Mouse (Mus musculus) heart, adult 2 months (tissue): ENCODE results near the gene Sult5a1. TPM values are rescaled to one million over a fixed set of nuclear protein-coding genes. Genes with fewer than 3 reads are reported as not detected.

Source experiments
- DNase-seq, 2 experiments: peaks; one replicate each; pipeline ENCODE4 v3.0.0; 2021
- H3K27ac ChIP-seq: fragments of 200-600 bp; 2 replicates; pipeline ENCODE4 v1.8.1; 2022
- H3K27me3 ChIP-seq: fragments of 200-500 bp; 2 replicates; pipeline ENCODE4 v1.6.1; 2012; ENCODE audit warnings: mild to moderate bottlenecking, low read length, inconsistent platforms, mixed read lengths; ENCODE audit not compliant: control insufficient read depth, insufficient read depth
- H3K36me3 ChIP-seq: fragments of 200-500 bp; 2 replicates; pipeline ENCODE4 v1.6.1; 2012; ENCODE audit warnings: low read length, inconsistent platforms; ENCODE audit not compliant: control insufficient read depth, insufficient read depth
- H3K4me1 ChIP-seq: fragments of 200-500 bp; 2 replicates; pipeline ENCODE4 v1.6.1; 2011; ENCODE audit warnings: low read length; ENCODE audit not compliant: control insufficient read depth, insufficient read depth
- H3K4me3 ChIP-seq: fragments of 200-600 bp; 2 replicates; pipeline ENCODE4 v1.8.1; 2022
- H3K79me2 ChIP-seq: fragments of 200-500 bp; replicated peaks from 2 replicates; pipeline ENCODE4 v1.6.1; 2012; ENCODE audit warnings: mild to moderate bottlenecking, inconsistent platforms, low read length, moderate library complexity, mixed read lengths; ENCODE audit not compliant: control insufficient read depth, insufficient read depth
- H3K9ac ChIP-seq: fragments of 200-500 bp; 2 replicates; pipeline ENCODE4 v1.6.1; 2012; ENCODE audit warnings: low read depth, mild to moderate bottlenecking, control low read depth, inconsistent platforms, low read length, mixed read lengths
- CTCF ChIP-seq: fragments of 200-600 bp; IDR thresholded peaks from 2 replicates; pipeline ENCODE4 v1.8.1; 2022; ENCODE audit warnings: antibody characterized with exemption, mild to moderate bottlenecking, moderate library complexity
- EP300 ChIP-seq: fragments of 200-500 bp; IDR thresholded peaks from 2 replicates; pipeline ENCODE4 v1.6.1; 2011; ENCODE audit warnings: low read depth, low read length, control low read depth; ENCODE audit not compliant: insufficient read depth
- POLR2A ChIP-seq: fragments of 200-500 bp; IDR thresholded peaks from 2 replicates; pipeline ENCODE4 v1.6.1; 2011; ENCODE audit warnings: mild to moderate bottlenecking, low read depth, low read length, control low read depth; ENCODE audit not compliant: insufficient read depth
- WGBS: fragments of 180-500 bp; shearing (Covaris S2); methylation state at CpG from one replicate; pipeline ENCODE4 v1.1.7; 2018; 5-methylcytosine and 5-hydroxymethylcytosine counted together
- intact Hi-C: fragments of 180-260 bp; cut with DNase I; formaldehyde crosslinking; loops from one replicate; pipeline ENCODE4 v1.15.1; 2025
- polyA plus RNA-seq: library from polyadenylated mRNA; depleted of rRNA; stranded (reverse); fragments of >200 nt; gene quantifications from 2 replicates; pipeline ENCODE4 v1.2.3, GENCODE M21; 2012
- total RNA-seq, 2 experiments: library from RNA; stranded (reverse); gene quantifications; 2 replicates each; pipeline ENCODE4 v1.2.3; 2021

Sult5a1 gene
- total and polyA plus RNA-seq, 3 experiments = 0.27 to 5.3 (median 0.91) TPM

DNA sequence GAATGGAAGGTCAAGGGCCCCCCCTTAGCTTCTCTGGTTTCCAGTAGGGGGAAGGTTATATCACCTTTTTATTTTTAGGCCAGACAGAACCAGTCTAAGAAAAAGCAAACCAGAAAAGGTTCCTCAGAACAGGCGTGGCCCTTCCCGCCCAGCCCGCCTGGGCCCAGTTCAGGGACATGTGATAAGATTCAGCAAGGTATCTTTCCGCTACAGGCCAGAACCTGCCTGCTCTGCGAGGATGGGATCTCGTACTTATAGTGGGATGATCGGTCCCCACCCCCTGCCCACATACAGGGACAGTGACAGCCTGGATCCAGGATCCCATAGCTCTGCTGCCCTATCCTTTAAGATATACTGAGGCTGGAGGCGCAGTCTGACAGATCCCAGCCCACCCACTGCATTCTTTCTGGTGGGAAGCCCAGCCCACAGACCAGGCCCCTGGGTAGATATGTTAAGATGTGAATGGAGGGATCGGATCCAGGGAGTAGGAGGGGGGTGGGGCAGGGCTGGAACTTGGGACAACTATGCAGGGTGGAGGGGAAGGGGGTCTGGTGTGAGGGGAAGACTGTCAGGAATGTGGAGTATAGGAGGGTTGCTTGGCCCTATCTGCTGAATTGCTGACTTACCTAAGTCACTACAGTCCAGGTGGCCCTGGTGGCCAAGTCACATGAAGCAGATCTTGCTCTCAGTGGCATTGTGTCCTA is 1.9 kb downstream of the Sult5a1 start:
- no peak for DNase-seq
- Histone ChIP-seq H3K79me2 (no peaks in the 10 kb centered on the region), H3K9ac (no peak overlapping the region), H3K4me3 (no peak overlapping the region), H3K4me1 (peaks cover 2% of the 10 kb centered on the region), H3K27me3 (no peaks in the 10 kb centered on the region), H3K36me3 (no peaks in the 10 kb centered on the region), H3K27ac (no peak overlapping the region)
- TF ChIP-seq CTCF (no peak), EP300 (no peak), POLR2A (no peak)
- WGBS = 79% methylated on average over 9 of the region's 9 CpGs
- intact Hi-C loops = no loop called here

DNA sequence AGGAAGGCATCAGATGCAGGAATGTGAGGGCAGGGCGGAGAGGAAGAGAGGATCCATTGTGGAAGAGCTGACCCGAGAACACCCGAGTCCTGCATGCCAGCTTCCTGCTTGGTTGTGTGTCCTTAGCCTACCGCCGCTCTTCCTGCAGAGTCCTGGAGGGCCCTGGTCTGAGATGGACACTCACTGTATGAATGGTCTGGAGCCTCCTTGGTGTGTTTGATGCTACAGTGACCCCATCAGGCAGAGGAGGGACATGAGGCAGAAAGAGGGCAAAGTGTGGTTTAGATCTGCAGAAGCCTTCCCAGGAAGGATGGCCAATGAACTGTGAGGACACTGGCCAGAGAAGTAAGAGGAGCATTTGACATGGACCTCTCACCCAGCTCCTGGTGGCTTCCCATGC is 2.9 kb downstream of the Sult5a1 start:
- no peak overlapping the region for H3K27ac ChIP-seq
- H3K36me3 ChIP-seq = no peaks in the 10 kb centered on the region
- H3K27me3 ChIP-seq = no peaks in the 10 kb centered on the region
- TF ChIP-seq EP300 (no peak), CTCF (peak; percentile 66)
- H3K4me1 ChIP-seq = peaks cover 3% of the 10 kb centered on the region
- no peak overlapping the region for H3K9ac ChIP-seq
- 44% methylated on average over 5 of the region's 5 CpGs for WGBS
- peak in 1 of 2 experiments; percentile 39 for DNase-seq
- intact Hi-C loops = loop anchor here (2.0 kb wide), 1 partner anchor 44 kb away; no protein-coding TSS in a partner anchor
- no peak overlapping the region for H3K4me3 ChIP-seq
- no peaks in the 10 kb centered on the region for H3K79me2 ChIP-seq

DNA sequence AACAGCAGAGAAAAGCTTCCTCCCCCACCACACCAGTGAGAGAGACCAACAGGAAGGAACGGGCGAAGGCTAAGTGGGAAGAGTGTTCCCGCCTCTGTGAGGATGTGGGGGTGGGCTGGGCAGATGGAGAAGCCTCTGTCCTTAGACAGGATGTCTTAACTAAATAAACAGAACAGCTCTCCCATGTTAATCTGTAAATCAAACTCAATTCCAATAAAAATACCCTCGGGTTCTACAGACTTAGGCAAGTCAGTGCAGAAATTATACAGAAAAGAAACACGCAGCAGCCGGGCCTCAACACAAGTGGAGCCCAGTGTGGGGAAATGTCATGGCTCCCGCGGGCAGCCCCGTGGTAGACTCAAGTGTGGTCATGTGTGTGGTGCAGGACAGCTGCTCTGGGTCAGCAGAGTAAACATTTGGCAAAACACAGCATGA is 7.4 kb downstream of the Sult5a1 start:
- Histone ChIP-seq H3K4me1 (peaks cover 2% of the 10 kb centered on the region), H3K9ac (no peak overlapping the region), H3K4me3 (no peak overlapping the region), H3K36me3 (no peaks in the 10 kb centered on the region), H3K27me3 (no peaks in the 10 kb centered on the region), H3K27ac (peak overlapping the region; percentile 17; the same call in 1 of the 2 replicates), H3K79me2 (no peaks in the 10 kb centered on the region)
- DNase-seq = no peak
- 31% methylated on average over 9 of the region's 9 CpGs for WGBS
- no peak for TF ChIP-seq CTCF
- TF ChIP-seq EP300 = no peak
- TF ChIP-seq POLR2A = no peak
- intact Hi-C loops = no loop called here

DNA sequence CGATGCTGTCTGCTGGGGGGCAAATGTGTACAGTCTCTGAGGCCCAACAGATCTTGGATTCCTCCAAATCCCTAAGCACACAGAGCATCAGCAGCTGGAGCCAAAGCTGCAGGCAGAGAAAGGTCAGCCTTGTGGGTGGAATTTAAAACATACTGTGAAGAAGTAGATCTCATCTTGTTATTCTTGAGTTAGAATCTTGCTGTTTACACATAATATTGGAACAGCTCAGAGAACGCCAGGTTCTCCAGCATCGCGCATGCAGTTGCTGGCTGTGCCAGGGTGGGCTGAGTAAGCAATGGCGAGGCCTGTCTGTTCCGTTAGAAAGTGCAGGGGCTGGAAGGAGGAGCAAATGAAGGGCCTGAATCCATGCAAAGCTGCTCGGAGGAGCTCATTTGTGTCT is 11.7 kb downstream of the Sult5a1 start:
- WGBS = 82% methylated on average over 7 of the region's 7 CpGs
- Histone ChIP-seq H3K27me3 (no peaks in the 10 kb centered on the region), H3K27ac (no peak overlapping the region; the same call in 1 of the 2 replicates), H3K9ac (no peak overlapping the region), H3K36me3 (no peaks in the 10 kb centered on the region), H3K79me2 (no peaks in the 10 kb centered on the region), H3K4me3 (no peak overlapping the region), H3K4me1 (peaks cover 8% of the 10 kb centered on the region)
- DNase-seq = peak in 1 of 2 experiments; percentile 44
- TF ChIP-seq CTCF (no peak), EP300 (no peak), POLR2A (peak; percentile 23; the same call in 1 of the 2 replicates)
- intact Hi-C loops = loop anchor here (5.0 kb wide), 1 partner anchor 41 kb away; the partner anchor contains the start of gene Dpep1

DNA sequence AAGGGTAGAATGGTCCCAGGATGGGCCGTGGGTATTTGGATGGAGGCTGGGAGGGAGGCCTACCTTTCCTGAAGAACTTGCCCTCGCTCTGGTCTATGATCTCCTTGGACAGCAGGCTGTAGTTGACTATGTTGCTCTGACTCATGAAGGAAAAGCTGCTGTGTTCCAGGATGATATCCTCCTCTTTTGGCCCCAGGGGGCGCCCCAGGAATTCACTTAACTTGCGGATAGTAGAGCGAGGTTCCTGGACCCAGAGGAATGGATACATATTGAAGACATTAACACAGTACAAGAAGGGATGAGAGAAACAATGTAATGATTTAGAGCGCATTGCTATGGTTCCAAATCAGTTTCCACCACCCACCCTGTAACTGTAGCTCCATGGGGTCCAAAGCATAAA is 12.8 kb downstream of the Sult5a1 start:
- Histone ChIP-seq H3K27me3 (no peaks in the 10 kb centered on the region), H3K27ac (no peak overlapping the region; the same call in 1 of the 2 replicates), H3K9ac (no peak overlapping the region), H3K36me3 (no peaks in the 10 kb centered on the region), H3K4me1 (peaks cover 6% of the 10 kb centered on the region), H3K4me3 (no peak overlapping the region), H3K79me2 (no peaks in the 10 kb centered on the region)
- WGBS = 66% methylated on average over 6 of the region's 6 CpGs
- TF ChIP-seq CTCF (peak; percentile 64), EP300 (no peak)
- peak; percentile 54 to 55 for DNase-seq
- intact Hi-C loops = loop anchor here (5.0 kb wide), 1 partner anchor 42 kb away; the partner anchor contains the start of gene Dpep1

DNA sequence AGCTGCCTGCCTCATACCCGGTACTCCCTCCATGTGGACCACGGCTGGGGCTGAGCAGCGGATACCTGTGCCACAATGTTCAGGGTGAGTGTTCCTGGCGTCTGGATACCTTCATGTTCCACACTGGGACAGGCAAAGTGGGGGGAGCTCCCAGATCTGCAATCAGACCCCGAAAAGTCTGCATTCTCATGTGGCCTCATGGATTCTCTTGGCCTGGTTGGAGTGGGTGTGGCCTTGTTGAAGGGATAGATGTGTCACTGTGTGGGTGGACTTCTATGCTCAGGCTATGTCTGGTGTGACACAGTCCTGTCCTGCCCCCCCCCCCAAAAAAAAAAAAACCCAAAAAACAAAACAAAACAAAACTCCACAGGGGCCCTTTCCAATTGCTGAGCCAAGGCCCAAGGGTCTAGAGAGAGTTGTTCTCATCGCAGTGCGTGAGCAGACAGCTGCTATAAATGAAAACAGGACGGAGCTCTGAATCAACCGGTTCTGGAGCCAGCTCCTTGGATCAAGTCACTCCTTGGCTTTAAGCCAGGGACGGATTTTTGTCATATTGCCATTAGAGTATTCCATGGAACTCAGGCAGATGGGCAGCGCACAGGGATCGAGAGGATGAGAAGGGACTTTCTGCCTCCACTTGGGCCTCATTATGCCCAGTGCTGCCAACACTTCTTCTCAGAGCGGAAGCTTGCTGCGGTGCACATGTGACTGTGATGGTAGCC is 16.2 kb downstream of the Sult5a1 start:
- Histone ChIP-seq H3K27me3 (no peaks in the 10 kb centered on the region), H3K79me2 (no peaks in the 10 kb centered on the region), H3K27ac (peak overlapping the region; percentile 59), H3K4me1 (peaks cover 10% of the 10 kb centered on the region), H3K36me3 (no peaks in the 10 kb centered on the region), H3K9ac (no peak overlapping the region), H3K4me3 (no peak overlapping the region)
- intact Hi-C loops = no loop called here
- peak; percentile 73 to 82 for DNase-seq
- WGBS = 30% methylated on average over 14 of the region's 14 CpGs
- TF ChIP-seq POLR2A (peak; percentile 32; the same call in 1 of the 2 replicates), EP300 (no peak), CTCF (no peak)
